Mouse (Mus musculus): ENCODE results near the gene Nt5c2. TPM values are rescaled to one million over a fixed set of nuclear protein-coding genes. Genes with fewer than 3 reads are reported as not detected.

Gene Nt5c2
- polyA plus RNA-seq, 2 experiments = 32.9 to 67.1 TPM

DNA sequence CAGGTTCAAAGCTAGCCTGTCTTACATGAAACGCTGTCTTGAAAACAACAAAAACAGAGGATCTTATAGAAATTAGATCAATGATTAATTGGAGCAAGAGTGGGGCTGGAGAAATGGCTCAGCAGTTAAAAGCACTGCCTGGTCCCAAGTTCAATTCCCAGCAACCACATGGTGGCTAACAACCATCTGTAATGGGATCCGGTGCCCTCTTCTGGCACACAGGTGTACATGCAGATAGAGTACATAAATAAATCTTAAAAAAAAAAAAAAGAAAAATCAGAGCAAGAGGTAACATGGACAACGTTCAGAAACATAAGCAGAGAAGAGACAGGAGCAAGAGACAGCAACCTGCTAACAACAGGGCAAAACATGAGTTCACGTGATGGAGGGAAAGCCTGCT, 11.6 kb upstream of the Nt5c2 start:
- no peak overlapping the region for H3K27ac ChIP-seq (replicated peaks; ENCODE audit: low read depth, low read length)
- WGBS = 89% methylated on average over 4 of the region's 4 CpGs
- H3K9ac ChIP-seq (ENCODE audit: low read depth, low read length, severe bottlenecking) = no peak overlapping the region
- DNase-seq (ENCODE audit: low spot score) = no peak
- ATAC-seq (ENCODE audit: low FRiP score, low read depth) = no peak
- TF ChIP-seq POLR2A (IDR thresholded peaks at IDR 0.05; ENCODE audit: borderline replicate concordance, extremely low read depth, insufficient read depth, insufficient read length) = no peak
- H3K4me3 ChIP-seq (replicated peaks; ENCODE audit: low read length) = no peak overlapping the region
- H3K36me3 ChIP-seq (ENCODE audit: control insufficient read depth, insufficient read depth, low read length) = no peaks in the 10 kb centered on the region
- no peak overlapping the region for H3K4me2 ChIP-seq (replicated peaks; ENCODE audit: low read depth, low read length, severe bottlenecking)
- H3K4me1 ChIP-seq (ENCODE audit: control insufficient read depth, insufficient read depth, low read length) = no peaks in the 10 kb centered on the region
- no peaks in the 10 kb centered on the region for H3K27me3 ChIP-seq (ENCODE audit: control insufficient read depth, insufficient read depth, low read length)
- no peaks in the 10 kb centered on the region for H3K9me3 ChIP-seq (ENCODE audit: control insufficient read depth, low read length)

- no peak overlapping the region for H3K4me3 ChIP-seq (replicated peaks; ENCODE audit: low read length)
- H3K27me3 ChIP-seq (ENCODE audit: control insufficient read depth, insufficient read depth, low read length) = no peaks in the 10 kb centered on the region
- no peaks in the 10 kb centered on the region for H3K4me1 ChIP-seq (ENCODE audit: control insufficient read depth, insufficient read depth, low read length)
- no peaks in the 10 kb centered on the region for H3K36me3 ChIP-seq (ENCODE audit: control insufficient read depth, insufficient read depth, low read length)
- no peak overlapping the region for H3K27ac ChIP-seq (replicated peaks; ENCODE audit: low read depth, low read length)
- no peaks in the 10 kb centered on the region for H3K9me3 ChIP-seq (ENCODE audit: control insufficient read depth, low read length)
- DNase-seq (ENCODE audit: low spot score) = no peak
- 79% methylated on average over 10 of the region's 10 CpGs for WGBS
- H3K9ac ChIP-seq (ENCODE audit: low read depth, low read length, severe bottlenecking) = no peak overlapping the region
- no peak for TF ChIP-seq POLR2A (IDR thresholded peaks at IDR 0.05; ENCODE audit: borderline replicate concordance, extremely low read depth, insufficient read depth, insufficient read length)
- H3K4me2 ChIP-seq (replicated peaks; ENCODE audit: low read depth, low read length, severe bottlenecking) = no peak overlapping the region
- ATAC-seq (ENCODE audit: low FRiP score, low read depth) = no peak
Observed at GRCm38 (mm10) chr19:47024954-47025353, 10.0 kb upstream of the Nt5c2 start.

- ATAC-seq (ENCODE audit: low FRiP score, low read depth) (no peak), DNase-seq (ENCODE audit: low spot score) (no peak)
- no peaks in the 10 kb centered on the region for H3K9me3 ChIP-seq (ENCODE audit: control insufficient read depth, low read length)
- no peak overlapping the region for H3K4me3 ChIP-seq (replicated peaks; ENCODE audit: low read length)
- H3K36me3 ChIP-seq (ENCODE audit: control insufficient read depth, insufficient read depth, low read length) = no peaks in the 10 kb centered on the region
- no peaks in the 10 kb centered on the region for H3K27me3 ChIP-seq (ENCODE audit: control insufficient read depth, insufficient read depth, low read length)
- H3K27ac ChIP-seq (replicated peaks; ENCODE audit: low read depth, low read length) = no peak overlapping the region
- no peak for TF ChIP-seq POLR2A (IDR thresholded peaks at IDR 0.05; ENCODE audit: borderline replicate concordance, extremely low read depth, insufficient read depth, insufficient read length)
- WGBS = 87% methylated on average over 13 of the region's 13 CpGs
- no peak overlapping the region for H3K9ac ChIP-seq (ENCODE audit: low read depth, low read length, severe bottlenecking)
- H3K4me1 ChIP-seq (ENCODE audit: control insufficient read depth, insufficient read depth, low read length) = no peaks in the 10 kb centered on the region
- H3K4me2 ChIP-seq (replicated peaks; ENCODE audit: low read depth, low read length, severe bottlenecking) = no peak overlapping the region
Observed at GRCm38 (mm10) chr19:47023546-47023945, 8.6 kb upstream of the Nt5c2 start.

DNA sequence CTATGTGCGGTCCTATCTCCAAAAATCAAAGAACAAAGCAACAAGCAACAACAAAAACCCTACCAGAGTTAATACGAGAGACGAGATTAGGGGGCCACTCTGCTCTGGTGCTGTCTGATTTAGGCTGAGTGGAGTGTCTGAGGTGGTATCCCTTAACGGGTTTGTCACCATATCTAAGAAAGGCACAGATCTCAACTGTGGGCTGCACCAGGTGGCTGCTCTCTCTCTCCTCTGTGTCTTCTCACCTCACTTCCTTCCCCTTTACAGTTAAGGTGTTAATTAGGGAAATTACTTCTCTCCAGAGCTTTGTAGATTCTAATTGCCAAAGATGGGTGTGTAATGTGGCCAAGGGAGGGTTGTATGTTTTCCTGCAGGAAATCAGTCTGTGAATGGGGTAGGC, 7.8 kb upstream of the Nt5c2 start:
- no peak for DNase-seq (ENCODE audit: low spot score)
- no peak overlapping the region for H3K9ac ChIP-seq (ENCODE audit: low read depth, low read length, severe bottlenecking)
- H3K27ac ChIP-seq (replicated peaks; ENCODE audit: low read depth, low read length) = no peak overlapping the region
- no peak for ATAC-seq (ENCODE audit: low FRiP score, low read depth)
- H3K36me3 ChIP-seq (ENCODE audit: control insufficient read depth, insufficient read depth, low read length) = no peaks in the 10 kb centered on the region
- H3K4me3 ChIP-seq (replicated peaks; ENCODE audit: low read length) = no peak overlapping the region
- WGBS = 76% methylated on average over 4 of the region's 4 CpGs
- no peaks in the 10 kb centered on the region for H3K9me3 ChIP-seq (ENCODE audit: control insufficient read depth, low read length)
- no peak overlapping the region for H3K4me2 ChIP-seq (replicated peaks; ENCODE audit: low read depth, low read length, severe bottlenecking)
- no peak for TF ChIP-seq POLR2A (IDR thresholded peaks at IDR 0.05; ENCODE audit: borderline replicate concordance, extremely low read depth, insufficient read depth, insufficient read length)
- no peaks in the 10 kb centered on the region for H3K4me1 ChIP-seq (ENCODE audit: control insufficient read depth, insufficient read depth, low read length)
- peaks cover 6% of the 10 kb centered on the region; the same call in 1 of the 2 replicates for H3K27me3 ChIP-seq (ENCODE audit: control insufficient read depth, insufficient read depth, low read length)

GRCm38 (mm10) chr19:47019326-47019725, 4.4 kb upstream of the Nt5c2 start:
- Histone ChIP-seq H3K36me3 (ENCODE audit: control insufficient read depth, insufficient read depth, low read length) (no peaks in the 10 kb centered on the region), H3K4me3 (replicated peaks; ENCODE audit: low read length) (no peak overlapping the region), H3K9ac (ENCODE audit: low read depth, low read length, severe bottlenecking) (no peak overlapping the region), H3K27me3 (ENCODE audit: control insufficient read depth, insufficient read depth, low read length) (peaks cover 34% of the 10 kb centered on the region), H3K27ac (replicated peaks; ENCODE audit: low read depth, low read length) (no peak overlapping the region), H3K4me1 (ENCODE audit: control insufficient read depth, insufficient read depth, low read length) (peaks cover 5% of the 10 kb centered on the region), H3K4me2 (replicated peaks; ENCODE audit: low read depth, low read length, severe bottlenecking) (no peak overlapping the region), H3K9me3 (ENCODE audit: control insufficient read depth, low read length) (no peaks in the 10 kb centered on the region)
- TF ChIP-seq POLR2A (IDR thresholded peaks at IDR 0.05; ENCODE audit: borderline replicate concordance, extremely low read depth, insufficient read depth, insufficient read length) = no peak
- DNase-seq (ENCODE audit: low spot score) (no peak), ATAC-seq (ENCODE audit: low FRiP score, low read depth) (0 out of 2 replicates have a peak, but pooled peaks have one; percentile 35)
- WGBS = 26% methylated on average over 6 of the region's 6 CpGs

DNA sequence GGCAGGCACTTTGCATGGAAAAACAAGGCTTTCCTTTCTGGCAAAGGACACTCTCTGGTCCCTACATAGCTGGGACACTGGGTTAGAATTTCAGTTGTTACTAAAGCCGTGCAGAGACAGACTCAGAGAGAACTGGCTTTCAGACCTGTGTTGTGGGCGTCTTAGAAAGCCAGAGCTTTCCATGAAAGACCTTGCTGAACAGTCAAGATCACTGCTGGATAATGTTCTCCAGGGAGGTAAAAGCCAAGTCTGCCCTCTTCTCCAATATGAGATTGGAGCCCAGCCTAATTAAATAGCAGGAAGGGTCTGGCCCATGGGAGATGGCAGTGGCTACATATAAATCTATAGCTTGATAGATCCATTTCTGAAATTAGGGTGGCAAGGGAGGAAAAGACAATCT, 3.4 kb upstream of the Nt5c2 start:
- Histone ChIP-seq H3K27me3 (ENCODE audit: control insufficient read depth, insufficient read depth, low read length) (peaks cover 44% of the 10 kb centered on the region), H3K9ac (ENCODE audit: low read depth, low read length, severe bottlenecking) (no peak overlapping the region), H3K9me3 (ENCODE audit: control insufficient read depth, low read length) (no peaks in the 10 kb centered on the region), H3K36me3 (ENCODE audit: control insufficient read depth, insufficient read depth, low read length) (no peaks in the 10 kb centered on the region), H3K4me2 (replicated peaks; ENCODE audit: low read depth, low read length, severe bottlenecking) (no peak overlapping the region), H3K4me1 (ENCODE audit: control insufficient read depth, insufficient read depth, low read length) (peaks cover 5% of the 10 kb centered on the region), H3K4me3 (replicated peaks; ENCODE audit: low read length) (no peak overlapping the region), H3K27ac (replicated peaks; ENCODE audit: low read depth, low read length) (no peak overlapping the region)
- DNase-seq (ENCODE audit: low spot score) (no peak), ATAC-seq (ENCODE audit: low FRiP score, low read depth) (no peak)
- WGBS = 35% methylated on average over 2 of the region's 2 CpGs
- no peak for TF ChIP-seq POLR2A (IDR thresholded peaks at IDR 0.05; ENCODE audit: borderline replicate concordance, extremely low read depth, insufficient read depth, insufficient read length)

All from limb, embryonic 14.5 days (tissue).